Mouse (Mus musculus) lung, postnatal 0 days (tissue): ENCODE data around the gene Sox18. TPM values are rescaled to one million over a fixed set of nuclear protein-coding genes. Genes with fewer than 3 reads are reported as not detected.
A peak's percentile ranks its signal among the peaks of the same experiment; 100 is the strongest.

Source experiments
- ATAC-seq: fragments of 200-750 bp; cut with Nextera tagmentation; 2 replicates; pipeline ENCODE4 v1.8.0; 2017; ENCODE audit warnings: moderate library complexity
- DNase-seq: peaks from one replicate; pipeline ENCODE4 v3.0.0-alpha.2; 2016; ENCODE audit warnings: low spot score
- H3K27ac ChIP-seq: fragments of 300-500 bp; sonication (generic); 2 replicates; pipeline ENCODE4 v1.5.1; 2014; ENCODE audit warnings: antibody characterized with exemption, mild to moderate bottlenecking, low read length, mixed read lengths
- H3K27me3 ChIP-seq: fragments of 300-500 bp; sonication (generic); replicated peaks from 2 replicates; pipeline ENCODE4 v1.6.1; 2014; ENCODE audit warnings: low read length, mixed read lengths; ENCODE audit not compliant: insufficient read depth
- H3K36me3 ChIP-seq: fragments of 300-500 bp; sonication (generic); 2 replicates; pipeline ENCODE4 v1.6.1; 2014; ENCODE audit warnings: low read length, mixed read lengths; ENCODE audit not compliant: insufficient read depth
- H3K4me1 ChIP-seq: fragments of 300-500 bp; sonication (generic); 2 replicates; pipeline ENCODE4 v1.6.1; 2014; ENCODE audit warnings: antibody characterized with exemption, low read depth, low read length, mixed read lengths; ENCODE audit not compliant: insufficient read depth
- H3K4me2 ChIP-seq: fragments of 300-500 bp; sonication (generic); replicated peaks from 2 replicates; pipeline ENCODE4 v1.6.1; 2014; ENCODE audit warnings: low read depth, mild to moderate bottlenecking, low read length, moderate library complexity, mixed read lengths
- H3K4me3 ChIP-seq: fragments of 300-500 bp; sonication (generic); 2 replicates; pipeline ENCODE4 v1.5.1; 2014; ENCODE audit warnings: low read depth, low read length
- H3K9ac ChIP-seq: fragments of 300-500 bp; sonication (generic); replicated peaks from 2 replicates; pipeline ENCODE4 v1.6.1; 2014; ENCODE audit warnings: low read depth, mild to moderate bottlenecking
- H3K9me3 ChIP-seq: fragments of 300-500 bp; sonication (generic); 2 replicates; pipeline ENCODE4 v1.6.1; 2016; ENCODE audit warnings: low read length, mixed read lengths
- CTCF ChIP-seq: IDR thresholded peaks from 2 replicates; pipeline ENCODE4 v1.5.1; 2016; ENCODE audit warnings: antibody characterized with exemption, mild to moderate bottlenecking
- EP300 ChIP-seq: IDR thresholded peaks from 2 replicates; pipeline ENCODE4 v1.6.1; 2016; ENCODE audit warnings: antibody characterized with exemption, mild to moderate bottlenecking, control low read depth
- WGBS: fragments of 180-500 bp; shearing (Covaris S2); extraction: QIAGEN DNeasy Blood & Tissue Kit; methylation state at CpG from one replicate; pipeline ENCODE4 v1.1.7; 2014; 5-methylcytosine and 5-hydroxymethylcytosine counted together
- polyA plus RNA-seq: library from polyadenylated mRNA; unstranded; fragments of >200 nt; fragmentation: Nextera tagmentation; extraction: Ambion mirVana; gene quantifications from 2 replicates; pipeline ENCODE4 v1.2.1, GENCODE M21; 2015

Sox18 gene
- polyA plus RNA-seq, 1 experiment from 2014 or later = 134 TPM

GRCm38 (mm10) chr2:181677755-181678098 lies 6.3 kb upstream of the Sox18 start:
- no peak overlapping the region for H3K9ac ChIP-seq
- H3K4me2 ChIP-seq = no peak overlapping the region
- peak; percentile 45 for ATAC-seq
- 0 out of 2 replicates have a peak, but pooled peaks cover under 1% of the 10 kb centered on the region for H3K27me3 ChIP-seq
- H3K4me3 ChIP-seq = no peak overlapping the region
- H3K9me3 ChIP-seq = no peaks in the 10 kb centered on the region
- no peaks in the 10 kb centered on the region for H3K36me3 ChIP-seq
- 32% methylated on average over 3 of the region's 3 CpGs for WGBS
- peak; percentile 32 for DNase-seq
- H3K27ac ChIP-seq = peak overlapping the region; percentile 75
- TF ChIP-seq EP300 = peak; percentile 24
- TF ChIP-seq CTCF = no peak; the same call in 1 of the 2 replicates
- H3K4me1 ChIP-seq = peaks cover 5% of the 10 kb centered on the region; the same call in 1 of the 2 replicates

- peaks cover 5% of the 10 kb centered on the region; the same call in 1 of the 2 replicates for H3K27me3 ChIP-seq
- H3K4me1 ChIP-seq = peaks cover 5% of the 10 kb centered on the region; the same call in 1 of the 2 replicates
- DNase-seq (peak; percentile 64), ATAC-seq (peak; percentile 60)
- WGBS = 58% methylated on average over 5 of the region's 5 CpGs
- H3K36me3 ChIP-seq = no peaks in the 10 kb centered on the region
- H3K4me2 ChIP-seq = no peak overlapping the region
- H3K4me3 ChIP-seq = no peak overlapping the region
- peak overlapping the region; percentile 76 for H3K27ac ChIP-seq
- no peaks in the 10 kb centered on the region for H3K9me3 ChIP-seq
- peak; percentile 60 for TF ChIP-seq EP300
- TF ChIP-seq CTCF = peak; percentile 66
- H3K9ac ChIP-seq = no peak overlapping the region
Measured at GRCm38 (mm10) chr2:181677096-181677754, 5.8 kb upstream of the Sox18 start.

- ATAC-seq (no peak), DNase-seq (peak; percentile 26)
- no peaks in the 10 kb centered on the region for H3K9me3 ChIP-seq
- H3K27ac ChIP-seq = peak overlapping the region; percentile 76
- H3K4me1 ChIP-seq = peaks cover 5% of the 10 kb centered on the region; the same call in 1 of the 2 replicates
- peaks cover 12% of the 10 kb centered on the region for H3K27me3 ChIP-seq
- no peaks in the 10 kb centered on the region for H3K36me3 ChIP-seq
- peak; percentile 51 for TF ChIP-seq CTCF
- no peak for TF ChIP-seq EP300
- 40% methylated on average over 2 of the region's 2 CpGs for WGBS
- H3K4me3 ChIP-seq = no peak overlapping the region
- no peak overlapping the region; the same call in 1 of the 2 replicates for H3K4me2 ChIP-seq
- no peak overlapping the region for H3K9ac ChIP-seq
Measured at GRCm38 (mm10) chr2:181676424-181676823, 5.0 kb upstream of the Sox18 start.

GRCm38 (mm10) chr2:181675454-181675853 lies 4.0 kb upstream of the Sox18 start:
- H3K27ac ChIP-seq = peak overlapping the region; percentile 76
- peaks cover 22% of the 10 kb centered on the region for H3K27me3 ChIP-seq
- peaks cover 11% of the 10 kb centered on the region; the same call in 1 of the 2 replicates for H3K4me1 ChIP-seq
- H3K9me3 ChIP-seq = no peaks in the 10 kb centered on the region
- DNase-seq (peak; percentile 85), ATAC-seq (peak; percentile 47)
- 1% methylated on average over 14 of the region's 14 CpGs for WGBS
- TF ChIP-seq CTCF (peak; percentile 41), EP300 (peak; percentile 87)
- peak overlapping the region; percentile 39 for H3K4me2 ChIP-seq
- H3K4me3 ChIP-seq = no peak overlapping the region
- no peaks in the 10 kb centered on the region for H3K36me3 ChIP-seq
- peak overlapping the region; percentile 23; the same call in 1 of the 2 replicates for H3K9ac ChIP-seq

- Histone ChIP-seq H3K27me3 (peaks cover 27% of the 10 kb centered on the region), H3K4me3 (no peak overlapping the region), H3K27ac (peak overlapping the region; percentile 59), H3K9ac (no peak overlapping the region), H3K4me1 (peaks cover 13% of the 10 kb centered on the region; the same call in 1 of the 2 replicates), H3K36me3 (no peaks in the 10 kb centered on the region), H3K9me3 (no peaks in the 10 kb centered on the region), H3K4me2 (no peak overlapping the region)
- whole genome bisulfite sequencing = 79% methylated on average over 4 of the region's 4 CpGs
- DNase-seq (no peak), ATAC-seq (no peak)
- TF ChIP-seq EP300 (no peak), CTCF (no peak)
Measured at GRCm38 (mm10) chr2:181674934-181675333, 3.5 kb upstream of the Sox18 start.

- peaks cover 28% of the 10 kb centered on the region for H3K27me3 ChIP-seq
- H3K4me2 ChIP-seq = no peak overlapping the region
- 27% methylated on average over 1 of the region's 1 CpGs for WGBS
- peak; percentile 48 for ATAC-seq
- H3K4me3 ChIP-seq = no peak overlapping the region
- H3K9ac ChIP-seq = no peak overlapping the region
- peaks cover 13% of the 10 kb centered on the region; the same call in 1 of the 2 replicates for H3K4me1 ChIP-seq
- no peaks in the 10 kb centered on the region for H3K36me3 ChIP-seq
- H3K9me3 ChIP-seq = no peaks in the 10 kb centered on the region
- H3K27ac ChIP-seq = peak overlapping the region; percentile 57
- peak; percentile 62 for DNase-seq
- no peak for TF ChIP-seq CTCF
- 0 out of 2 replicates have a peak, but pooled peaks have one; percentile 28 for TF ChIP-seq EP300
Measured at GRCm38 (mm10) chr2:181673501-181673900, 2.1 kb upstream of the Sox18 start.
